Mouse (Mus musculus) spleen, postnatal 0 days (tissue): ENCODE data around the gene Thap11. TPM values are rescaled to one million over a fixed set of nuclear protein-coding genes. Genes with fewer than 3 reads are reported as not detected.

ENCODE experiments used
- polyA plus RNA-seq: library from polyadenylated mRNA; unstranded; fragments of >200 nt; fragmentation: Nextera tagmentation; extraction: Ambion mirVana; gene quantifications from 2 replicates; pipeline ENCODE4 v1.2.1, GENCODE M21; 2015

The Thap11 gene
- polyA plus RNA-seq, result 33.8 and 34.9 TPM in 2 replicates

GRCm38 (mm10) chr8:105854715-105855216 is at the start of gene Thap11:
TSS of gene Thap11 (plus strand) at chr8:105855132.

GRCm38 (mm10) chr8:105826861-105827848 is 27.8 kb upstream of the Thap11 start, which contains the start of the genes Ranbp10 and Tsnaxip1:
TSS of gene Ranbp10 (minus strand) at chr8:105827350.
TSS of gene Tsnaxip1 (plus strand) at chr8:105827731.

GRCm38 (mm10) chr8:105853178-105853577 is 1.8 kb upstream of the Thap11 start, which contains the start of gene Cenpt:
TSS of gene Cenpt (minus strand) at chr8:105853278.

GRCm38 (mm10) chr8:105860143-105860981 is 5.4 kb downstream of the Thap11 start, which contains the start of gene Nutf2:
TSS of gene Nutf2 (plus strand) at chr8:105860580.

GRCm38 (mm10) chr8:105880754-105881520 is 26.0 kb downstream of the Thap11 start, which contains the start of gene Edc4:
TSS of gene Edc4 (plus strand) at chr8:105880881.

GRCm38 (mm10) chr8:105893339-105893738 is 38.4 kb downstream of the Thap11 start, which contains the start of gene Nrn1l:
TSS of gene Nrn1l (plus strand) at chr8:105893567.

GRCm38 (mm10) chr8:105900180-105900940 is 45.4 kb downstream of the Thap11 start, which contains the start of gene Pskh1:
TSS of gene Pskh1 (plus strand) at chr8:105900441.

Other genes starting within 250 kb of the Thap11 start
- gene Ripor1, start 249.9 kb upstream of the Thap11 start, polyA plus RNA-seq, result 11.4 and 14.0 TPM in 2 replicates
- gene Ctcf, start 218.6 kb upstream of the Thap11 start, polyA plus RNA-seq, result 95.3 and 95.7 TPM in 2 replicates
- gene Agrp, start 217.7 kb upstream of the Thap11 start, polyA plus RNA-seq, result 0.34 TPM in 1 of 2 replicates, not detected in the other
- gene Carmil2, start 168.9 kb upstream of the Thap11 start, polyA plus RNA-seq, result 1.6 and 2.0 TPM in 2 replicates
- gene Acd, start 154.0 kb upstream of the Thap11 start, polyA plus RNA-seq, result 37.3 and 37.4 TPM in 2 replicates
- 10.8 and 12.9 TPM in 2 replicates for gene Pard6a, start 154.0 kb upstream of the Thap11 start, polyA plus RNA-seq
- not detected in 2 replicates for gene 4933405L10Rik, start 147.5 kb upstream of the Thap11 start, polyA plus RNA-seq
- 8.8 and 9.2 TPM in 2 replicates for gene Enkd1, start 146.9 kb upstream of the Thap11 start, polyA plus RNA-seq
- 3.8 and 4.0 TPM in 2 replicates for gene Gfod2, start 96.5 kb upstream of the Thap11 start, polyA plus RNA-seq
- gene Ranbp10, start 27.8 kb upstream of the Thap11 start, polyA plus RNA-seq, result 43.9 and 49.2 TPM in 2 replicates
- 0.22 and 0.23 TPM in 2 replicates for gene Tsnaxip1, start 27.4 kb upstream of the Thap11 start, polyA plus RNA-seq
- 21.0 and 21.1 TPM in 2 replicates for gene Cenpt, start 1.9 kb upstream of the Thap11 start, polyA plus RNA-seq
- 125 and 144 TPM in 2 replicates for gene Nutf2, start 5.4 kb downstream of the Thap11 start, polyA plus RNA-seq
- gene Edc4, start 25.7 kb downstream of the Thap11 start, polyA plus RNA-seq, result 16.4 and 18.2 TPM in 2 replicates
- 0.46 TPM in 1 of 2 replicates, not detected in the other for gene Nrn1l, start 38.4 kb downstream of the Thap11 start, polyA plus RNA-seq
- 12.7 and 15.0 TPM in 2 replicates for gene Pskh1, start 45.3 kb downstream of the Thap11 start, polyA plus RNA-seq
- 1.4 and 4.2 TPM in 2 replicates for gene Ctrl, start 78.7 kb downstream of the Thap11 start, polyA plus RNA-seq
- 77.1 and 84.1 TPM in 2 replicates for gene Psmb10, start 83.3 kb downstream of the Thap11 start, polyA plus RNA-seq
- 0.82 and 1.0 TPM in 2 replicates for gene Lcat, start 88.2 kb downstream of the Thap11 start, polyA plus RNA-seq
- 12.0 and 12.9 TPM in 2 replicates for gene Slc12a4, start 111.0 kb downstream of the Thap11 start, polyA plus RNA-seq
- not detected in 2 replicates for gene Dpep3, start 124.3 kb downstream of the Thap11 start, polyA plus RNA-seq
- gene Dus2, start 136.2 kb downstream of the Thap11 start, polyA plus RNA-seq, result 14.1 and 14.8 TPM in 2 replicates
- not detected in 2 replicates for gene Dpep2nb, start 150.8 kb downstream of the Thap11 start, polyA plus RNA-seq
- gene Ddx28, start 156.8 kb downstream of the Thap11 start, polyA plus RNA-seq, result 9.3 and 9.8 TPM in 2 replicates
- gene Nfatc3, start 203.7 kb downstream of the Thap11 start, polyA plus RNA-seq, result 6.7 and 6.9 TPM in 2 replicates